Mouse (Mus musculus) E14TG2a.4 (cell line): ENCODE measurements at regions not wholly inside any gene's neighbourhood (a gene's known extent, or its start where the extent isn't known, plus 50 kb on each side); places are given as distances from the start of the nearest gene placed in this dataset.

Experiments
- CTCF ChIP-seq: conservative IDR thresholded peaks from 2 replicates; pipeline ENCODE4 v1.5.1; 2014; ENCODE audit warnings: low read length
- POU5F1 ChIP-seq: IDR thresholded peaks from 2 replicates; pipeline ENCODE4 v1.6.1; 2014; ENCODE audit warnings: low read length, borderline replicate concordance

GRCm38 (mm10) chr15:31827219-31827618 is 225.6 kb downstream of the Fam173b start:
- peak; percentile 77 for TF ChIP-seq CTCF
- TF ChIP-seq POU5F1, result no peak
